Mouse (Mus musculus) heart, embryonic 13.5 days (tissue): ENCODE data around the gene Nabp2. TPM values are rescaled to one million over a fixed set of nuclear protein-coding genes. Genes with fewer than 3 reads are reported as not detected.

Source experiments
- ATAC-seq: fragments of 200-750 bp; cut with Nextera tagmentation; 2 replicates; pipeline ENCODE4 v1.8.0; 2017; ENCODE audit warnings: moderate TSS enrichment; ENCODE audit not compliant: insufficient number of reproducible peaks, low FRiP score, low TSS enrichment; ENCODE audit errors: extremely low read depth
- H3K27ac ChIP-seq: fragments of 300-500 bp; sonication (generic); replicated peaks from 2 replicates; pipeline ENCODE4 v1.5.1; 2015; ENCODE audit warnings: moderate library complexity, mild to moderate bottlenecking, inconsistent platforms
- H3K27me3 ChIP-seq: fragments of 300-500 bp; sonication (generic); replicated peaks from 2 replicates; pipeline ENCODE4 v1.6.1; 2015; ENCODE audit warnings: mild to moderate bottlenecking, inconsistent platforms
- H3K36me3 ChIP-seq: fragments of 300-500 bp; sonication (generic); 2 replicates; pipeline ENCODE4 v1.6.1; 2015; ENCODE audit warnings: mild to moderate bottlenecking, inconsistent platforms
- H3K4me1 ChIP-seq: fragments of 300-500 bp; sonication (generic); 2 replicates; pipeline ENCODE4 v1.6.1; 2015; ENCODE audit warnings: inconsistent platforms
- H3K4me2 ChIP-seq: fragments of 300-500 bp; sonication (generic); 2 replicates; pipeline ENCODE4 v1.6.1; 2015; ENCODE audit warnings: inconsistent platforms, mild to moderate bottlenecking, moderate library complexity
- H3K4me3 ChIP-seq: fragments of 300-500 bp; sonication (generic); 2 replicates; pipeline ENCODE4 v1.5.1; 2015; ENCODE audit warnings: moderate library complexity, mild to moderate bottlenecking, inconsistent platforms
- H3K9ac ChIP-seq: fragments of 300-500 bp; sonication (generic); 2 replicates; pipeline ENCODE4 v1.6.1; 2015; ENCODE audit warnings: inconsistent platforms, mild to moderate bottlenecking, moderate library complexity
- H3K9me3 ChIP-seq: fragments of 300-500 bp; sonication (generic); 2 replicates; pipeline ENCODE4 v1.6.1; 2016; ENCODE audit warnings: inconsistent platforms
- WGBS: fragments of 180-500 bp; shearing (Covaris S2); methylation state at CpG from one replicate; pipeline ENCODE4 v1.1.7; 2015; ENCODE audit warnings: mixed read lengths; 5-methylcytosine and 5-hydroxymethylcytosine counted together
- polyA plus RNA-seq: library from polyadenylated mRNA; unstranded; fragments of >200 nt; fragmentation: Nextera tagmentation; extraction: Ambion mirVana; gene quantifications from 2 replicates; pipeline ENCODE4 v1.2.1, GENCODE M21; 2015

Gene Nabp2
- polyA plus RNA-seq, 1 experiment from 2014 or later, result 58.0 TPM

DNA sequence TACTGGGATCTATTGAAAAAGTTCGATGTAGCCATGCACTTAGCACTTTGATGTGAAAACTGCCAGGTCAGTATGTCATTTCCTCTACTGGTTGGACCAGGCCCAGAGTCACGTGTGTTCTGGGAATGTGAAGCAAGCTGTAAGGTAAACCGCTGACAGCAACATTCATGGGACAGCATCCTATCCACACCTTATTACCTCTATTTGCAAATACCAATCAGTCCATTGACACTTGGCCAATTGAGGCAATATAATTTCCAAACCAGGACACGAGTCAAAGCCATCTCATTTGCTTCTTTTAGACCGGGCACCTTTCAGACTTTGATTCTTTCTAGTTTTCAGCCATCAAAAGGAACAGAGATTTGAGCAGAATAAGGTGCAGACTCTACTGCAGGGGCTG lies 17.8 kb upstream of the Nabp2 start:
- H3K4me2 ChIP-seq, result no peak overlapping the region
- no peak overlapping the region for H3K9ac ChIP-seq
- ATAC-seq, result no peak
- H3K9me3 ChIP-seq, result no peaks in the 10 kb centered on the region
- H3K4me3 ChIP-seq, result no peak overlapping the region
- no peaks in the 10 kb centered on the region for H3K27me3 ChIP-seq
- peaks cover 64% of the 10 kb centered on the region for H3K36me3 ChIP-seq
- H3K27ac ChIP-seq, result no peak overlapping the region
- peaks cover 12% of the 10 kb centered on the region for H3K4me1 ChIP-seq
- 86% methylated on average over 5 of the region's 5 CpGs for WGBS

DNA sequence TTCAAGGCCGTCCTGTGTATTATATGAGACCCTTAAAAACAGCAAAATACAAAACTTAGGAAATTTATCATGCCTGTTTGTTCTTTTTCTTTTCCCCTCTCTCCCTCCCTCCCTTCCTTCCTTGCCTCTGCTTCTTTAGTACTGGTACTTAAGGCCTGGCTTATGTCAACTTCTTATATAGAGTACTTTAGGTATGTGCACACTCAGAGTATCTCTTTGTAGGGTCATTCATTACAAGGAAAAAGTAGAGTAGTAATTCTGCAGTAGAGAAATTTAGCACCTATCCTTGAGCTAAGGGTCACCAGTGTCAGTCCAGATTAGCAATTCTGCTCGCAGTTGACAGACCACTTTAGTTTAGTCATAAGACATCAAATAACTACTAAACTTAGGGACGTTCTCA lies 14.0 kb upstream of the Nabp2 start:
- H3K9me3 ChIP-seq, result no peaks in the 10 kb centered on the region
- no peak overlapping the region for H3K4me3 ChIP-seq
- ATAC-seq, result no peak
- 77% methylated on average over 3 of the region's 3 CpGs for WGBS
- H3K27ac ChIP-seq, result peak overlapping the region; percentile 54
- no peak overlapping the region; the same call in 1 of the 2 replicates for H3K9ac ChIP-seq
- peaks cover 67% of the 10 kb centered on the region for H3K36me3 ChIP-seq
- no peak overlapping the region for H3K4me2 ChIP-seq
- H3K4me1 ChIP-seq, result peaks cover 12% of the 10 kb centered on the region
- no peaks in the 10 kb centered on the region for H3K27me3 ChIP-seq

DNA sequence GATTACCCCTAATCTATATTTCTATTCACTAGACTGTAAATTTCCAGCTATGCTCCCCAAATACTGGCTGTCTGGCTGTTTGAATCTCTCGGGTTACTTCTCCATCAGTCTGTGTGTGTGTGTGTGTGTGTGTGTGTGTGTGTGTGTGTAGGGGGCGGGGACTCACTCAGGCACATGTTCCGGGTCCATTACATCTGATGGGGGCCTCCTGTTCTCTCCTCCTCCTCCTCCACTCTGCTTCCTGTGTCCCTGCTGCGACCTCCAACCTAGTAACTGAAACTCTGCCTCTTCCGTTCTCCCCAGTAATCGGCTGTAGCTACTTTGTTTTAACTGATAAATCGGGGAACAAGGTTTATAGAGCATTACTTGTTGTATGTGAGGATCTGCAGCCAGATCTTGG lies 13.3 kb upstream of the Nabp2 start:
- H3K9ac ChIP-seq, result peak overlapping the region; percentile 40
- H3K4me2 ChIP-seq, result peak overlapping the region; percentile 4; the same call in 1 of the 2 replicates
- H3K9me3 ChIP-seq, result no peaks in the 10 kb centered on the region
- no peaks in the 10 kb centered on the region for H3K27me3 ChIP-seq
- peak overlapping the region; percentile 54 for H3K27ac ChIP-seq
- H3K36me3 ChIP-seq, result peaks cover 67% of the 10 kb centered on the region
- ATAC-seq, result no peak
- 37% methylated on average over 7 of the region's 7 CpGs for WGBS
- peaks cover 12% of the 10 kb centered on the region for H3K4me1 ChIP-seq
- H3K4me3 ChIP-seq, result no peak overlapping the region

DNA sequence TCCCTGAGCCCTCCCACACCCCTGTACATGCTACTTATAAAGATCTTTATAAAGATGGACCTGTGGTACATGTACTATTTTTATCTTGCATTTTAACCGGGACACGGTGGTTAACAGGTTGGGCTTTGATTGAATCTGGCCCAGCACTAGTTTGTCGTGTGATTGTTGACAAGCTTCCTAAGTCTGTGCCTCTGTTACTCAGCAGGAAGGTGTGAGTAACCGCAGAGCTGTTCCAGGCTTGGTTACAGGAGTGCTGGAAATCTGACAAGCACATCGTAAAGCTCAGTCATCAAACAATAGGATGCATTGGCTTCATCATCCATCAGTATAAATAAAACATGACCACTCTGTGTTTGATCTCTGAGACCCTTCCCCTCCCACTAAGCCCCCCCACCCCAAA lies 11.1 kb upstream of the Nabp2 start:
- no peak for ATAC-seq
- H3K4me3 ChIP-seq, result no peak overlapping the region
- H3K4me2 ChIP-seq, result no peak overlapping the region
- no peaks in the 10 kb centered on the region for H3K9me3 ChIP-seq
- H3K27me3 ChIP-seq, result no peaks in the 10 kb centered on the region
- H3K4me1 ChIP-seq, result peaks cover 12% of the 10 kb centered on the region
- no peak overlapping the region for H3K9ac ChIP-seq
- peaks cover 71% of the 10 kb centered on the region for H3K36me3 ChIP-seq
- WGBS, result 56% methylated on average over 5 of the region's 5 CpGs
- no peak overlapping the region for H3K27ac ChIP-seq

DNA sequence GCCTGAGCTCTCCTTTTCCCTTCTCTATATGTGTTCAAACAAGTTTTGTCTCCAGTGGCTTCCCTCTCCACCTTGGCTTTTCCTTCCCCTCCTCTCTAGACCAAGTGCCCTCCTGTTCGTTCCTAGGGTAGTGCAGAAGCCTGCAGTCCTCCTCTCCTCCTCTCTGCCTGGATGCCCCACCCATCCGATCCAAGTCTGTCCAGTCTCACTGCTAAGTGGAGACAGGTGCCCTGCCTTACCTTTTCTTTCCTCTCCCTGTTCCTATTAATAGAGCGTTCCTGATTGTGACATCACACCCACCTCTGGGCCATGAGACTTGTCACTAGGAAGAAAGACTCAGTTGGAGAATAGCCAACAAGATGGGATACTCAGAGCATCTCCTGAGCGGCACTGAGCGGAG lies 3.6 kb upstream of the Nabp2 start:
- H3K4me1 ChIP-seq, result peaks cover 41% of the 10 kb centered on the region
- peak overlapping the region; percentile 37; the same call in 1 of the 2 replicates for H3K9ac ChIP-seq
- no peak overlapping the region for H3K4me3 ChIP-seq
- WGBS, result 70% methylated on average over 5 of the region's 5 CpGs
- ATAC-seq, result no peak
- no peak overlapping the region for H3K27ac ChIP-seq
- H3K27me3 ChIP-seq, result no peaks in the 10 kb centered on the region
- no peaks in the 10 kb centered on the region for H3K9me3 ChIP-seq
- H3K36me3 ChIP-seq, result peaks cover 66% of the 10 kb centered on the region
- no peak overlapping the region for H3K4me2 ChIP-seq

GRCm38 (mm10) chr10:128413076-128413475 lies 1.8 kb upstream of the Nabp2 start:
- Histone ChIP-seq H3K9me3 (no peaks in the 10 kb centered on the region), H3K4me3 (peak overlapping the region; percentile 93; the same call in 1 of the 2 replicates), H3K27ac (0 out of 2 replicates have a peak overlapping the region, but pooled peaks have one; percentile 93), H3K4me1 (peaks cover 51% of the 10 kb centered on the region), H3K4me2 (peak overlapping the region; percentile 97), H3K27me3 (no peaks in the 10 kb centered on the region), H3K9ac (peak overlapping the region; percentile 96), H3K36me3 (peaks cover 52% of the 10 kb centered on the region)
- WGBS, result 73% methylated on average over 1 of the region's 1 CpGs
- no peak for ATAC-seq

DNA sequence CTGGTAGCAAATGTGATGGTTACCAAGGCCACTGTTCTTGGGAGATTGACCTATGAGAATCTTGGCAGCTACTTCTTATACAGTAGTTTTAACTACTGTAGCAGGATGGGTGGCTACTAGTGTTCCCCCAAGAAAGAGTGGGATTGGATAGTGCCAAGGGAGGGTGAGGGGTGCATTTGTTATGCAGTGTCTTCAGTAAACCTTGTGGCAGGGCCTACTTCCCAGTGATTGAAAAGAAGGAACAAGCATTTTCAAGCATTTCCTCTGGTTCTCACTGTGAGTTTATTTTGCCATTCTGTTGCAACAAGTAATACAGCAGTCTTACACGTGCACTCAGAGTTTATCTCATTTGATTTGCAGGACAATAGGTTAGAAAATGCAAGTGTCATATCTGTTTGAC lies 1.3 kb upstream of the Nabp2 start:
- H3K9me3 ChIP-seq, result no peaks in the 10 kb centered on the region
- peaks cover 51% of the 10 kb centered on the region for H3K4me1 ChIP-seq
- H3K4me2 ChIP-seq, result peak overlapping the region; percentile 97
- H3K27me3 ChIP-seq, result no peaks in the 10 kb centered on the region
- ATAC-seq, result no peak
- H3K9ac ChIP-seq, result peak overlapping the region; percentile 96
- H3K4me3 ChIP-seq, result peak overlapping the region; percentile 93
- H3K27ac ChIP-seq, result peak overlapping the region; percentile 93
- H3K36me3 ChIP-seq, result peaks cover 52% of the 10 kb centered on the region
- WGBS, result 40% methylated on average over 1 of the region's 1 CpGs

- 2% methylated on average over 14 of the region's 14 CpGs for WGBS
- H3K9ac ChIP-seq, result peak overlapping the region; percentile 96
- peak overlapping the region; percentile 97 for H3K4me2 ChIP-seq
- no peaks in the 10 kb centered on the region for H3K9me3 ChIP-seq
- H3K27ac ChIP-seq, result peak overlapping the region; percentile 93
- ATAC-seq, result no peak
- H3K4me1 ChIP-seq, result peaks cover 51% of the 10 kb centered on the region
- H3K27me3 ChIP-seq, result no peaks in the 10 kb centered on the region
- peak overlapping the region; percentile 93 for H3K4me3 ChIP-seq
- peaks cover 52% of the 10 kb centered on the region for H3K36me3 ChIP-seq
Measured at GRCm38 (mm10) chr10:128412055-128412381, 726 bp upstream of the Nabp2 start.

- Histone ChIP-seq H3K36me3 (peaks cover 52% of the 10 kb centered on the region), H3K4me2 (peak overlapping the region; percentile 97), H3K9ac (peak overlapping the region; percentile 96), H3K9me3 (no peaks in the 10 kb centered on the region), H3K4me1 (peaks cover 51% of the 10 kb centered on the region), H3K27me3 (no peaks in the 10 kb centered on the region), H3K27ac (peak overlapping the region; percentile 93), H3K4me3 (peak overlapping the region; percentile 93)
- no peak for ATAC-seq
- WGBS, result 18% methylated on average over 4 of the region's 4 CpGs
Measured at GRCm38 (mm10) chr10:128410560-128410845, 789 bp downstream of the Nabp2 start.

- Histone ChIP-seq H3K27me3 (no peaks in the 10 kb centered on the region), H3K4me1 (peaks cover 48% of the 10 kb centered on the region), H3K27ac (peak overlapping the region; percentile 93), H3K4me3 (peak overlapping the region; percentile 93), H3K9me3 (no peaks in the 10 kb centered on the region), H3K36me3 (peaks cover 49% of the 10 kb centered on the region), H3K9ac (peak overlapping the region; percentile 96), H3K4me2 (peak overlapping the region; percentile 97)
- WGBS, result 4% methylated on average over 36 of the region's 36 CpGs
- ATAC-seq, result peak; percentile 86
Measured at GRCm38 (mm10) chr10:128409692-128410559, 1.4 kb downstream of the Nabp2 start.

DNA sequence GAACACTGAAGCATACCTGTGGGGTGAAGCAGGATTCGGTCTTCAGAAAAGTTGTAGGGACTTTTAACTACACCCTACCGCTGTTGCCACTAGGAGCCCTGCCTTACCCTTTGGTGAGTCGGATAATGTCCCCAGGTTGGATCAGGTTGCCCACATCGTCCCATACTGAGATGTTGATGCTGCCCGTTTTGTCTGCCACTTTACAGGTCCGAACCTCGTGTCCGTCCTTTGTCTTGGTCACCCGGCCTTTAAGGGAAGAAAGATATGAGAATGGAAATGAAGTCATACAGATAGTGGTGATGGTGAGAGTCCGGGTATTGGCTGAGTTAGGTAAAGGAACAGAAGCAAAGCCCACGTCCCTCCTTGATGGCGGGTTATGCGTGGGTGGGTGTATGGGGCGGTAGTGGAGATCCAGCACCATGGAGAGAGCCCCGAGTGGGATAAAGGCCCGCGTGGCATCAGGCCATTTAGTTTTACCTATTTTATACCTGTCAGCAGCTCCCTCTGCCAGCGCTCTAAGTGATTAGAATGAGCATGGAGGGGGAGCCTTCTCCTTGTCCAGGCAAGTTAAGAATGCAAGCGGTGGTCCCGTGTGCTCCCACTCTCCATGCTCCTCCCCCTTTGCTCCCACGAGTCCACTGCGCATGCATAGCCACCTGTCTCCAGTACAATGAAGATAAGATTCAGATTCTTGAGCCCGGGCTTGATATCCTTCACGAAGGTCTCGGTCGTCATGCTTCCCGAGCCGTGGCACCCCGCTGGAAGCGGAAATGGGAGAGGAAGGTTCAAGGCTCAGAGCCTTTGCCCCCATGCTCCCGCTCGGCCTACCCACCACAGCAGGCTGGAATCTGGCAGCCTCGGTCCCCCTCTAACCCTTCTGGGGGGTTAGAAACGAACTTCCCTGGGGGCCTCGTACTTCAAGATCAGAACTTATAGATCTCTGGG lies 2.4 kb downstream of the Nabp2 start:
- 15% methylated on average over 35 of the region's 35 CpGs for WGBS
- no peak for ATAC-seq

More for the DNA sequence above, 2.4 kb downstream of the Nabp2 start:
- Histone ChIP-seq H3K9me3 (no peaks in the 10 kb centered on the region), H3K4me2 (peak overlapping the region; percentile 97), H3K9ac (peak overlapping the region; percentile 90), H3K27ac (peak overlapping the region; percentile 70), H3K27me3 (no peaks in the 10 kb centered on the region), H3K36me3 (peaks cover 39% of the 10 kb centered on the region), H3K4me1 (peaks cover 38% of the 10 kb centered on the region), H3K4me3 (peak overlapping the region; percentile 93)
